Mouse (Mus musculus) hematopoietic multipotent progenitor cell, adult 10-12 weeks (in vitro differentiated cells): ENCODE results near the gene Cabp7. TPM values are rescaled to one million over a fixed set of nuclear protein-coding genes. Genes with fewer than 3 reads are reported as not detected.

Experiments
- polyA plus RNA-seq: library from polyadenylated mRNA; stranded (reverse); fragments of >175 nt; gene quantifications from 2 replicates; pipeline ENCODE4 v1.2.3, GENCODE M21; 2012; ENCODE audit warnings: low replicate concordance

Cabp7 gene
- polyA plus RNA-seq: 0.10 TPM in 1 of 2 replicates, not detected in the other

DNA sequence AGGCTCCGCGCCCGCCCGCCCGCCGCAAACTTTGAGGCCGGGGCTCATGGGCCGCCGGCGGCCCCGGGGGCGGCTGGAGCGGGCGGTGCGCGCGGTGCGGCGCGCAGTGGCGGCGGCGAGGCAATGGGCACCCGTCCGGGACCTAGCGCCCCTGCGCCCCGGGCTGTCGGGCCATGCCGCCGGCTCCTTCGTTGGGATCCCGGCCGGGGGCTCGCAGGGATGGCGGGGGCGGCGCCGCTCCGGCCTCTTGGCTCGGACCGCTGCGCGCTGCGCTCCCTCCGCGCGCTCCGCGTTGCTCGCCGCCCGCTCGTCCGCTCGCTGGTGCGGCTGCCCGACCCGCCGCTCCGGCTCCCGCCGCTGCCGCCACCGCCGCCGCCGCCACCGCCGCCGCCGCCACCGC is at the start of gene Cabp7:
Gene Cabp7, minus strand, starts transcription at position 46 of the 400 bp plus-strand sequence.

DNA sequence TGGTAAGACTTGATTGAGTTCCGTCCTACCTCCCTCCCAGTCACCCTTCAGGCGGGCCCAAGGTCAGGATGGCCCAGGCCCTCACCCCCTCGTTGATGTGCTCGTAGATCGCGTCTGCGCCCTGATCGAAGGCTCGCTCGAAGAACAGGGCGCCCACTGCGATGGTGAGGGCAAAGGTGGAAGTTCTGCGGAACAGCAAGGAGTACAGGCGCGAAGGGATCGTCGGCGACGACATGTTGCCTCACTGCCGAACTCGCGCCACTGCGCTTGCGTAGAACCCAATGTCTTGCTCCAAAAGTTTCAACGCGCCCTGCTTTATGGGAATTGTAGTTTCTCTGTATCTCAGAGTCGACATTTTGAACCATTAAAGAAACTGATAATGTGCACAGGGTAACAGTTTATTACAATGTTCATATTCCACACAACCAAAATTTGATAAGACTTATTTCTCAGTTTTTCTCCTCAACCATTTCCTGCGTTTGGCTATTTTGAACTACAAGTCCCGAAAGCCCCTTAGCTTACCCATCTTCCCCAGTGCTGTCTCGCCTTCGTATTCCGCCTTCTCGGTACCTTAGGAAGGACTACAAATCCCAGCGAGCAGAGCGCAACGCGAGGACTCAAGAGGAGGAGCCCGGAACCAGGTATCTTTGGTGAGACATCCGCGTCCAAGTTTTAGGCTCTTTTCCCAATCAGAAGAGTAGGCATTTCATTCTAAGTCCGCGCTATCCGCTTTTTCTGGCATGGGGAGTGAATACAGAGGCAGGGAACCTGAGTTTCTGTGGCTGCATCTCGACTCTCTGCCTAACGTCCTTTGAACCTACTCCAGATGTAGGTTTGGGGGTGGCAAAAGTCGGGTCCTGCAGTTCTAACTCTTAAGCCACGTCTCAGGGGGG is 42.3 kb downstream of the Cabp7 start, which contains the start of the genes Uqcr10 and Zmat5:
Gene Uqcr10, minus strand, starts transcription at position 271 of the 893 bp plus-strand sequence.
Gene Zmat5, plus strand, starts transcription at position 607 of the 893 bp plus-strand sequence.

Other genes with a start within 250 kb of the Cabp7 start
- gene Mtmr3, start 151.9 kb downstream of the Cabp7 start, polyA plus RNA-seq: 19.1 and 29.2 TPM in 2 replicates
- not detected in 2 replicates for gene Gm11032, start 126.7 kb downstream of the Cabp7 start, polyA plus RNA-seq
- gene Ascc2, start 109.0 kb downstream of the Cabp7 start, polyA plus RNA-seq: 21.9 and 22.2 TPM in 2 replicates
- gene Uqcr10, start 42.4 kb downstream of the Cabp7 start, polyA plus RNA-seq: 25.2 and 35.2 TPM in 2 replicates
- 70.2 and 135 TPM in 2 replicates for gene Zmat5, start 42.1 kb downstream of the Cabp7 start, polyA plus RNA-seq
- gene Nf2, start 102.8 kb upstream of the Cabp7 start, polyA plus RNA-seq: 32.0 and 79.3 TPM in 2 replicates
- 5.7 and 19.6 TPM in 2 replicates for gene Nipsnap1, start 127.2 kb upstream of the Cabp7 start, polyA plus RNA-seq
- 3.2 and 5.9 TPM in 2 replicates for gene Thoc5, start 148.5 kb upstream of the Cabp7 start, polyA plus RNA-seq
- gene Nefh, start 201.3 kb upstream of the Cabp7 start, polyA plus RNA-seq: 1.3 and 1.5 TPM in 2 replicates
- gene Ap1b1, start 240.0 kb upstream of the Cabp7 start, polyA plus RNA-seq: 26.9 and 62.0 TPM in 2 replicates